Mouse (Mus musculus) spleen, adult 2 months (tissue): ENCODE data around the gene Gm13272. TPM values are rescaled to one million over a fixed set of nuclear protein-coding genes. Genes with fewer than 3 reads are reported as not detected.
A peak's percentile ranks its signal among the peaks of the same experiment; 100 is the strongest.
"Not testable (repeated sequence)": the region's sequence is repeated elsewhere in the genome, so short reads cannot be mapped to it uniquely, and the experiment has no call there.

Experiments used
- DNase-seq, 2 experiments: peaks; one replicate each; pipeline versions ENCODE4 v3.0.0 to v3.0.0-alpha.2; 2012 to 2021; ENCODE audit warnings: low spot score in 2 of 2, low read depth in 1 of 2
- H3K27ac ChIP-seq: fragments of 200-500 bp; 2 replicates; pipeline ENCODE4 v1.5.1; 2012; ENCODE audit warnings: low read length, inconsistent platforms; ENCODE audit not compliant: insufficient read depth
- H3K27me3 ChIP-seq: fragments of 200-500 bp; 2 replicates; pipeline ENCODE4 v1.6.1; 2012; ENCODE audit warnings: mild to moderate bottlenecking, moderate library complexity, low read length, inconsistent platforms; ENCODE audit not compliant: control insufficient read depth, insufficient read depth
- H3K36me3 ChIP-seq: fragments of 200-500 bp; 2 replicates; pipeline ENCODE4 v1.6.1; 2012; ENCODE audit warnings: mild to moderate bottlenecking, low read length, inconsistent platforms; ENCODE audit not compliant: control insufficient read depth, insufficient read depth
- H3K4me1 ChIP-seq: fragments of 200-500 bp; 2 replicates; pipeline ENCODE4 v1.6.1; 2011; ENCODE audit warnings: inconsistent platforms; ENCODE audit not compliant: control insufficient read depth, insufficient read depth, insufficient read length
- H3K4me3 ChIP-seq: fragments of 200-500 bp; 2 replicates; pipeline ENCODE4 v1.5.1; 2011; ENCODE audit warnings: mild to moderate bottlenecking, inconsistent platforms; ENCODE audit not compliant: insufficient read depth, insufficient read length; ENCODE audit errors: extremely low read depth
- CTCF ChIP-seq: fragments of 200-500 bp; IDR thresholded peaks from 2 replicates; pipeline ENCODE4 v1.5.1; 2011; ENCODE audit warnings: mild to moderate bottlenecking, inconsistent platforms; ENCODE audit not compliant: insufficient read depth, insufficient read length, insufficient replicate concordance; ENCODE audit errors: extremely low read depth
- POLR2A ChIP-seq: fragments of 200-500 bp; IDR thresholded peaks from 2 replicates; pipeline ENCODE4 v1.6.1; 2011; ENCODE audit warnings: low read depth, low read length, inconsistent platforms
- WGBS: fragments of 180-500 bp; shearing (Covaris S2); methylation state at CpG from one replicate; pipeline ENCODE4 v1.1.7; 2018; 5-methylcytosine and 5-hydroxymethylcytosine counted together
- polyA plus RNA-seq: library from polyadenylated mRNA; depleted of rRNA; stranded (reverse); fragments of >200 nt; gene quantifications from 2 replicates; pipeline ENCODE4 v1.2.3, GENCODE M21; 2012; rRNA removed

The Gm13272 gene
- polyA plus RNA-seq, 1 experiment, result not detected

DNA sequence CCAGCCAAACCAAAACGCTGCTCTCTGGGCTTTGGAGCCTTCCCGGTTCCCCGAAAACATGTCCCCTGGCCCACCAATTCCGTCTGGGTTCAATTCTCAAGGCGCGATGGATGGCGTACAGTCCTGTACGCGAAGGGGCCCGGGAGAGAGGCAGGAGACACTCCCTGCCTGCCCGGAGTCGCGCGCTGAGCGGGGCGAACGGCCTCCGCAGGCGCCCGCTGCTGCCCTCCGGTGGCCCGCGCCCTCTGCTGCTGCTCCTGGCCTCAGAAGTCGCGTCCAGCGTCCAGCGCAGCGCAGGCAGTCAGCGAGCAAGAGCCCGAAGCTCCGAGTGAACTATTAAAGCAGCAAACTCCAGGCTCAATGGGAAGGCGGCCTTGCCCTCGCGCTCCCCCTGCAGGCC is 26.1 kb downstream of the Gm13272 start:
- DNase-seq, H3K4me1 ChIP-seq, H3K27ac ChIP-seq, H3K27me3 ChIP-seq, H3K36me3 ChIP-seq: not testable (repeated sequence)
- 0% methylated on average over 3 of the region's 34 CpGs for WGBS
- H3K4me3 ChIP-seq, result 0 out of 2 replicates have a peak overlapping the region, but pooled peaks have one; percentile 27

DNA sequence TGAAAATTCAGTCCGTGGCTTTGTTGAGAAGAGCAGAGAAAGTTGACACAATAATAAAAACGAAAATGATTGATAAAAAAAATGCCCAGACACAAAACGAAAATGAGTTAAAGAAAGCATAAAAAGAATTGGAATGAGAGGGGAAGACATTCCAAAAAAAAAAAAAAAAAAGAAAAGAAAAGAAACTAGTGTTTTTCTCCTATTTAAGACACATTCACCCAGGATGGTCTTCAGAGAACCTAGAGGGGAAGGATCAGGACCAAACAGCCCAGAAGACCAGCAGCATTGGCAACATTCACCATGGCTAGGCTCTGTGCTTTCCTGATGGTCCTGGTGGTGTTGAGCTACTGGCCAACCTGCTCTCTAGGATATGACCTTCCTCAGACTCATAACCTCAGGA is 36.3 kb downstream of the Gm13272 start, which contains the start of gene Ifna7:
Gene Ifna7, plus strand, starts transcription at position 301 of the 400 bp plus-strand sequence.
- 61% methylated on average over 3 of the region's 3 CpGs for WGBS
- no peaks in the 10 kb centered on the region for H3K27me3 ChIP-seq
- H3K36me3 ChIP-seq, result no peaks in the 10 kb centered on the region
- no peaks in the 10 kb centered on the region for H3K4me1 ChIP-seq
- H3K4me3 ChIP-seq, result no peak within 1 kb of the TSS
- no peak for DNase-seq
- TF ChIP-seq CTCF (no peak), POLR2A (no peak)
- H3K27ac ChIP-seq, result no peak within 1 kb of the TSS

GRCm38 (mm10) chr4:88819659-88820058 is 40.0 kb downstream of the Gm13272 start, which contains the start of gene Ifna11:
Ifna11 (plus strand) TSS chr4:88819959.
- 89% methylated on average over 1 of the region's 1 CpGs for WGBS
- no peak for TF ChIP-seq POLR2A
- no peak for TF ChIP-seq CTCF

GRCm38 (mm10) chr4:88822995-88823394 is 43.3 kb downstream of the Gm13272 start:
- Histone ChIP-seq H3K27me3 (no peaks in the 10 kb centered on the region), H3K4me3 (no peak overlapping the region), H3K4me1 (no peaks in the 10 kb centered on the region), H3K36me3 (no peaks in the 10 kb centered on the region), H3K27ac (no peak overlapping the region)
- no peak for DNase-seq
- TF ChIP-seq CTCF (no peak), POLR2A (no peak)
- 29% methylated on average over 4 of the region's 4 CpGs for WGBS

More at GRCm38 (mm10) chr4:88819659-88820058, 40.0 kb downstream of the Gm13272 start, which contains the start of gene Ifna11:
- Histone ChIP-seq H3K27me3 (no peaks in the 10 kb centered on the region), H3K27ac (no peak within 1 kb of the TSS), H3K4me1 (no peaks in the 10 kb centered on the region), H3K36me3 (no peaks in the 10 kb centered on the region), H3K4me3 (no peak within 1 kb of the TSS)
- no peak for DNase-seq

- H3K27me3 ChIP-seq, H3K27ac ChIP-seq, H3K36me3 ChIP-seq, DNase-seq, H3K4me3 ChIP-seq, H3K4me1 ChIP-seq: not testable (repeated sequence)
These were observed 47.5 kb downstream of the Gm13272 start, which contains the start of gene Ifna6 for GRCm38 (mm10) chr4:88827116-88827515. Ifna6 (plus strand) TSS chr4:88827416.

Other genes with a start within 250 kb of the Gm13272 start
- gene Ifna15, start 221.6 kb upstream of the Gm13272 start, polyA plus RNA-seq, result not detected in 2 replicates
- not detected in 2 replicates for gene Ifna14, start 208.1 kb upstream of the Gm13272 start, polyA plus RNA-seq
- gene Ifna9, start 187.5 kb upstream of the Gm13272 start, polyA plus RNA-seq, result not detected in 2 replicates
- gene Ifna12, start 176.5 kb upstream of the Gm13272 start, polyA plus RNA-seq, result not detected in 2 replicates
- not detected in 2 replicates for gene C87499, start 145.4 kb upstream of the Gm13272 start, polyA plus RNA-seq
- not detected in 2 replicates for gene Ifna13, start 135.4 kb upstream of the Gm13272 start, polyA plus RNA-seq
- not detected in 2 replicates for gene Ifna16, start 102.9 kb upstream of the Gm13272 start, polyA plus RNA-seq
- not detected in 2 replicates for gene Ifna2, start 95.9 kb upstream of the Gm13272 start, polyA plus RNA-seq
- gene Ifnab, start 88.5 kb upstream of the Gm13272 start, polyA plus RNA-seq, result not detected in 2 replicates
- gene Gm26566, start 58.0 kb upstream of the Gm13272 start, polyA plus RNA-seq, result 0.18 and 0.45 TPM in 2 replicates
- 8.4 and 11.4 TPM in 2 replicates for gene Klhl9, start 57.4 kb upstream of the Gm13272 start, polyA plus RNA-seq
- not detected in 2 replicates for gene Gm13271, start 25.0 kb upstream of the Gm13272 start, polyA plus RNA-seq
- gene Gm13283, start 19.7 kb upstream of the Gm13272 start, polyA plus RNA-seq, result 0.07 TPM in 1 of 2 replicates, not detected in the other
- not detected in 2 replicates for gene Gm13290, start 6.0 kb upstream of the Gm13272 start, polyA plus RNA-seq
- not detected in 2 replicates for gene Gm13289, start 2.9 kb upstream of the Gm13272 start, polyA plus RNA-seq
- gene Ifnz, start 2.3 kb downstream of the Gm13272 start, polyA plus RNA-seq, result not detected in 2 replicates
- gene Gm13276, start 5.9 kb downstream of the Gm13272 start, polyA plus RNA-seq, result not detected in 2 replicates
- not detected in 2 replicates for gene Gm13277, start 8.8 kb downstream of the Gm13272 start, polyA plus RNA-seq
- gene Gm13278, start 11.7 kb downstream of the Gm13272 start, polyA plus RNA-seq, result not detected in 2 replicates
- not detected in 2 replicates for gene Gm13275, start 14.6 kb downstream of the Gm13272 start, polyA plus RNA-seq
- gene Gm13279, start 17.5 kb downstream of the Gm13272 start, polyA plus RNA-seq, result not detected in 2 replicates
- not detected in 2 replicates for gene Gm13285, start 19.8 kb downstream of the Gm13272 start, polyA plus RNA-seq
- not detected in 2 replicates for gene Gm13287, start 23.4 kb downstream of the Gm13272 start, polyA plus RNA-seq
- gene Gm13288, start 25.7 kb downstream of the Gm13272 start, polyA plus RNA-seq, result not detected in 2 replicates
- not detected in 2 replicates for gene Ifna7, start 36.4 kb downstream of the Gm13272 start, polyA plus RNA-seq
- not detected in 2 replicates for gene Ifna11, start 40.1 kb downstream of the Gm13272 start, polyA plus RNA-seq
- gene Ifna6, start 47.6 kb downstream of the Gm13272 start, polyA plus RNA-seq, result not detected in 2 replicates
- gene Ifna5, start 55.7 kb downstream of the Gm13272 start, polyA plus RNA-seq, result not detected in 2 replicates
- not detected in 2 replicates for gene Ifna4, start 62.0 kb downstream of the Gm13272 start, polyA plus RNA-seq
- not detected in 2 replicates for gene Ifna1, start 70.2 kb downstream of the Gm13272 start, polyA plus RNA-seq
- not detected in 2 replicates for gene Ifne, start 100.4 kb downstream of the Gm13272 start, polyA plus RNA-seq